Mouse (Mus musculus) liver, embryonic 13.5 days (tissue): ENCODE measurements at regions not wholly inside any gene's neighbourhood (a gene's known extent, or its start where the extent isn't known, plus 50 kb on each side); places are given as distances from the start of the nearest gene placed in this dataset.
A peak's percentile ranks its signal among the peaks of the same experiment; 100 is the strongest.

ENCODE experiments used
- ATAC-seq: fragments of 200-750 bp; cut with Nextera tagmentation; 2 replicates; pipeline ENCODE4 v1.8.0; 2017; ENCODE audit warnings: low read depth, mild to moderate bottlenecking, moderate number of reproducible peaks, moderate library complexity
- DNase-seq: peaks from one replicate; pipeline ENCODE4 v3.0.0; 2022
- H3K27ac ChIP-seq: fragments of 300-500 bp; sonication (generic); 2 replicates; pipeline ENCODE4 v1.5.1; 2015; ENCODE audit warnings: moderate library complexity, mild to moderate bottlenecking, inconsistent platforms
- H3K27me3 ChIP-seq: fragments of 300-500 bp; sonication (generic); 2 replicates; pipeline ENCODE4 v1.6.1; 2015; ENCODE audit warnings: mild to moderate bottlenecking, inconsistent platforms
- H3K36me3 ChIP-seq: fragments of 300-500 bp; sonication (generic); 2 replicates; pipeline ENCODE4 v1.6.1; 2015; ENCODE audit warnings: mild to moderate bottlenecking, inconsistent platforms
- H3K4me1 ChIP-seq: fragments of 300-500 bp; sonication (generic); replicated peaks from 2 replicates; pipeline ENCODE4 v1.6.1; 2015; ENCODE audit warnings: inconsistent platforms
- H3K4me2 ChIP-seq: fragments of 300-500 bp; sonication (generic); 2 replicates; pipeline ENCODE4 v1.6.1; 2015; ENCODE audit warnings: inconsistent platforms, mild to moderate bottlenecking, moderate library complexity
- H3K4me3 ChIP-seq: fragments of 300-500 bp; sonication (generic); replicated peaks from 2 replicates; pipeline ENCODE4 v1.5.1; 2015; ENCODE audit warnings: mild to moderate bottlenecking, inconsistent platforms
- H3K9ac ChIP-seq: fragments of 300-500 bp; sonication (generic); 2 replicates; pipeline ENCODE4 v1.6.1; 2015; ENCODE audit warnings: mild to moderate bottlenecking, inconsistent platforms
- H3K9me3 ChIP-seq: fragments of 300-500 bp; sonication (generic); replicated peaks from 2 replicates; pipeline ENCODE4 v1.6.1; 2016; ENCODE audit warnings: inconsistent platforms
- WGBS: fragments of 180-500 bp; shearing (Covaris S2); methylation state at CpG from one replicate; pipeline ENCODE4 v1.1.7; 2015; ENCODE audit not compliant: insufficient replicate concordance; 5-methylcytosine and 5-hydroxymethylcytosine counted together

DNA sequence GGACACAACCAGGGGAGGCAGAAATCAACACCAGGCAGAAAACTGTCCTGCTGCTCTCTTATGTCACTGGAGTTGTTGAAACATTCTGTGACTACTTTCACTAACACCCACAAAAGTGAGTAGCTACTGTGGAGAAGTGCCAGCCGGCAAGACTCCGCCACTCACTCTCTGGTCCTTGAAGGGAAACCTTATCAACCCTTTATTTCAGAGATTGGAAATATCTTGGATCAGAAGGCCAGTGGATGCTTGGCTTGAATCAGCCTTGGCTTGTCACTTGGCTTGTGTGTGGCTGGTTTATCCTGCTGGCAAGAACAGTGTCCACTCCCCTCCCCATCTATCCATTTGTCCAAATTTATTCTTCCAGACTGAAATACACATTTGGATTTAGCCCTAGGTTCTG is 335.3 kb upstream of the Tbx3 start:
- Histone ChIP-seq H3K36me3 (no peaks in the 10 kb centered on the region), H3K27me3 (no peaks in the 10 kb centered on the region), H3K27ac (no peak overlapping the region), H3K9me3 (no peaks in the 10 kb centered on the region), H3K9ac (no peak overlapping the region), H3K4me2 (no peak overlapping the region), H3K4me3 (no peak overlapping the region), H3K4me1 (peaks cover 19% of the 10 kb centered on the region; the same call in 1 of the 2 replicates)
- ATAC-seq, result no peak
- DNase-seq, result no peak
- 90% methylated on average over 2 of the region's 2 CpGs for WGBS

DNA sequence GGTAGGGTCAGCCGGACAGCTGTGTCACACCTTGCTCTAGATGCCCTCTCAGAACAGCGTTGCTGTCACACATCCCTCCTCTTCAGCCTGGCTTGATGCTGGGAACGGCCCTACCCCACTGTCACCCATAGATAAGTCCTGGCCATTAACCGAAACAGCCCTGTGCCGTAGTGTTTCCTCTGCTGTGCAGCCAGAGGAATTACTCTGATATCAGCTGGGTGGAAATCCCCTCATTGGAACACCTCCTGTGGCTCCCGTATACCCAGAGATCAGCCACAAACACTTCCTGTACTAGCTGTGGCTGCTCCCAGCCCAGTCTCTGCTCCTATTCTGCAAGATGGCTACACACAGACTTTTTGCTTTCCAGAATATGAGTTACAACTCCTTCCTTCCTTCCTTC is 334.5 kb upstream of the Tbx3 start:
- Histone ChIP-seq H3K4me3 (no peak overlapping the region), H3K9ac (no peak overlapping the region), H3K27ac (no peak overlapping the region), H3K27me3 (no peaks in the 10 kb centered on the region), H3K36me3 (no peaks in the 10 kb centered on the region), H3K4me2 (no peak overlapping the region), H3K9me3 (no peaks in the 10 kb centered on the region), H3K4me1 (0 out of 2 replicates have a peak, but pooled peaks cover 11% of the 10 kb centered on the region)
- WGBS, result 17% methylated on average over 6 of the region's 6 CpGs
- DNase-seq (no peak), ATAC-seq (no peak)

DNA sequence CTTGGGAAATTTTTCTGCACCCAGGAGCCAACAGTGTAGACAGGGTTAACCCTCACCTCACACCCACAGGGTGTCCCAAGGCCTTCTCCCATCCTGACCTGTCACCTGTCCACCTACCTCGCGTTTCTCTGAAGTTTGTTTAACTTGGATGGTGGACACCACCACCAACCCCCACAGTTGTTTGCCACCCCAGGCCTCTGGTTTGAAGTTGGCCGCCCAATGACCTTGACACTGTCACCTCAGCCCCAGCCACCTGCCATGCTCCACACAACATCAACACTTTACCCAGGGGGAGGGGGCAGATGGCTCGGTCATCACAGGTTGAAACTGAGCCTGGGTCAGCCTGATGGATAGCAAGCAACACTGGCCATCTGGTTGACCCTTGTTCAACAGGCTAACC is 332.7 kb upstream of the Tbx3 start:
- no peak overlapping the region for H3K27ac ChIP-seq
- 0 out of 2 replicates have a peak, but pooled peaks cover 4% of the 10 kb centered on the region for H3K4me1 ChIP-seq
- ATAC-seq, result peak; percentile 86
- no peaks in the 10 kb centered on the region for H3K9me3 ChIP-seq
- no peak overlapping the region for H3K9ac ChIP-seq
- no peak overlapping the region for H3K4me3 ChIP-seq
- H3K4me2 ChIP-seq, result no peak overlapping the region
- WGBS, result 60% methylated on average over 4 of the region's 4 CpGs
- H3K27me3 ChIP-seq, result no peaks in the 10 kb centered on the region
- DNase-seq, result peak; percentile 9
- H3K36me3 ChIP-seq, result no peaks in the 10 kb centered on the region

DNA sequence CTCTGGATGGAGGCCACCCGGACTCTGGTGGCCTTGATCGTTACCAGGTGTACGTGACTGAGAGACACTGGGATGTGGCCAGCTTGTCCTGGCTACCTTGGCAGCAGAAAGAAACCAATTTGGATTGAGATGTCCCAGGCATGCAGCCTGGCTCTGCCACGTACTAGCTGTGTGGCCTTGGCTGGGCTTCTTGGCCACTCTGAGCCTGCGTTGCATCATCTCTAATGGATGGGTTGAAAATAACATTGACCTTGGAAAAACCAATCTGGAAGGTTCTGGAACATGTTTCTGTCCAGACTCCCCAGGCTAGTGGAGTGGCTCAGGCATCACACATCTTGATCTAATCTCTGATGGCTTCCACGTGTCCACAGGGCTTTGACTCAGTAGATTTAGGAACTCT is 331.8 kb upstream of the Tbx3 start:
- no peak for DNase-seq
- no peak for ATAC-seq
- Histone ChIP-seq H3K4me1 (0 out of 2 replicates have a peak, but pooled peaks cover 4% of the 10 kb centered on the region), H3K36me3 (no peaks in the 10 kb centered on the region), H3K9me3 (no peaks in the 10 kb centered on the region), H3K4me3 (no peak overlapping the region), H3K27me3 (no peaks in the 10 kb centered on the region), H3K4me2 (no peak overlapping the region), H3K9ac (no peak overlapping the region), H3K27ac (no peak overlapping the region)
- WGBS, result 71% methylated on average over 6 of the region's 6 CpGs

DNA sequence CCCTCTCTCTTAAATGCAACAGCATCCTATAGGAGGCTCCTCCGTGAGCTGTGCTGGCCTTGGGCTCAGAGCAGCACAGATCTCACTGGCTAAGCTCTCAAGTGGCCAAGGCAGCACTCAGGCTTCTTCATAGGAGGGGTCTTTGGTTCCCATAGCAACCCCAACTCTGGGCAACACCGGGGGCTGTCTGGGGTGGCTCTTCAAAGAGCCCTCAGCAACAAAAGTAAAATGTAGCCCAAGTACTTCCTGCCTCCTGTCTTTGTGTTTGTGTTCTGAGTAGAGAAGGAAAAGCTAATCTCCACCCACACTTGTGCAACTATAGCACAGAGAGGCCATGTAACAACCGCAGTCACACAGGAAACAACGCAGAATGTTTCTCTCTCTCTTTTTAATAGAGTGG is 322.2 kb upstream of the Tbx3 start:
- Histone ChIP-seq H3K9ac (no peak overlapping the region), H3K4me1 (no peaks in the 10 kb centered on the region), H3K9me3 (no peaks in the 10 kb centered on the region), H3K36me3 (no peaks in the 10 kb centered on the region), H3K4me3 (no peak overlapping the region), H3K4me2 (no peak overlapping the region), H3K27me3 (no peaks in the 10 kb centered on the region), H3K27ac (no peak overlapping the region)
- DNase-seq, result no peak
- WGBS, result 30% methylated on average over 4 of the region's 4 CpGs
- no peak for ATAC-seq

DNA sequence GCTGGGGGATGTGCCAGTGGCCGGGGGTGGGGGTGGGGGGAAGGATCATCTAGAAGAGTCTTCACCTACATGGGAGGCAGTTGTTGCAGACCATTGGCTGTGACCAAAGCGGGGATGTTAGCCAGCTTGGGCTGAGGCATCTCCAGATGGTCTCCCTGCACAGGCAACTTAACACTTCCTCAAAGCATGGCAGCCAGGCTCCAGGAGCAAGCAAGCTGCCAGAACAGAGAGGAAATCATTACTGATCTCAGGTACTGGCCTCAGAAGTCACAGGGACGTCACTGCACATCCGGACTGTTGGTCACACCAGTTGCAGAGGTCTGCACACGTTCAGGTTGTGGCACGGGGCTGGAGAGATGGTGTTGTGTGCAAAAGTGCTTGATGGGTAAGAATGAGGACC is 321.1 kb upstream of the Tbx3 start:
- Histone ChIP-seq H3K9me3 (no peaks in the 10 kb centered on the region), H3K27ac (no peak overlapping the region), H3K27me3 (no peaks in the 10 kb centered on the region), H3K4me1 (no peaks in the 10 kb centered on the region), H3K4me3 (no peak overlapping the region), H3K4me2 (no peak overlapping the region), H3K36me3 (no peaks in the 10 kb centered on the region), H3K9ac (no peak overlapping the region)
- 56% methylated on average over 6 of the region's 6 CpGs for WGBS
- DNase-seq (no peak), ATAC-seq (no peak)

DNA sequence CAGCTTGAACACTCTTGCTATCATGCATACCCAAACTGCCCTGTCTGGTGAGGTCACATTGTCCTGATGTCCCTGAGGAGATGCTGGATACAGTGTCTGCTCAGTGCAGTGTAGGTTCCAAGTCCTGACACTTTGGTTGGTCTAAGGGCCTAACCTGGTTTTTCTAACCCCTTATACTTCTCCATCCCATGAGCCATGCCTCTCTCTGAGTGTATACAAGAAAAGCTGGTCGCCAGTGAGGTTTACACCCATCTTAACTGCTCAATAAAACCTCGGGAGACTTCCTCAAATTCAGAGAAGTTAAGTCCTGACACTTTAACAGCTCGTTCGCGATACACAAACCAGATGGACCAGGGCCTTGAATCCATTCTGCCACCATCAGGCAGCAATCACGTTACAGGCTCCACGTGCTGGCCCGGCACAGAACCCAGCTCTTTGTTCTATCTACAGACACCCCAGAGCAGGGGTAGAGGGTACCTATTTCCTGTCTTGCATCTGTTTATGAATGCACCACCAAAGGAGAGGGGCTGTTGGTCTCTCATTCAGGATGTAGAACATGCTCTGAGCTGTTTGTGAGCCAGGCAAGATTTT is 320.0 kb upstream of the Tbx3 start:
- ATAC-seq (no peak), DNase-seq (no peak)
- H3K4me3 ChIP-seq, result no peak overlapping the region
- no peak overlapping the region for H3K4me2 ChIP-seq
- no peaks in the 10 kb centered on the region for H3K36me3 ChIP-seq
- WGBS, result 36% methylated on average over 8 of the region's 8 CpGs
- no peaks in the 10 kb centered on the region for H3K9me3 ChIP-seq
- H3K27me3 ChIP-seq, result no peaks in the 10 kb centered on the region
- H3K4me1 ChIP-seq, result no peaks in the 10 kb centered on the region
- H3K9ac ChIP-seq, result no peak overlapping the region
- no peak overlapping the region for H3K27ac ChIP-seq

DNA sequence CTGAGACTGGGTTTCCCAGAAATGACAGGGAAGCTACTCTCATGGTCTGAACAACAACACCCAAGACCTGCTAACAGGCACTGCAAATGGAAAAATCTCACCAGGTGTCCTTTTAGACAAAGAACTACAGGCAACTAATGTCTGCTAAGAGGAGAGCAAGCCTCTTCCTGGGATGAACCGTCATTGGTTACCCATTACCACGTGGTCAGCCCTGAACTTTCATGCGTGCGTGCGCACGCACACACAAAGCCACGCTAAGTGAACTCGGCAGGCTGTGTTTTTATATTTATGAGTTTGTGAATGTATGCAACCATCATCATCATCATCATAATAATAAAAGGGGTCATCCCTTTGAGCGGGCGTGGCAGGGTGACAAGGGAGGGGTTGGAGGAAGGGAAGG is 315.0 kb upstream of the Tbx3 start:
- ATAC-seq (no peak), DNase-seq (no peak)
- no peaks in the 10 kb centered on the region for H3K9me3 ChIP-seq
- H3K27me3 ChIP-seq, result no peaks in the 10 kb centered on the region
- no peak overlapping the region for H3K4me2 ChIP-seq
- 85% methylated on average over 10 of the region's 10 CpGs for WGBS
- no peak overlapping the region for H3K9ac ChIP-seq
- no peaks in the 10 kb centered on the region for H3K4me1 ChIP-seq
- no peak overlapping the region for H3K27ac ChIP-seq
- no peak overlapping the region for H3K4me3 ChIP-seq
- no peaks in the 10 kb centered on the region for H3K36me3 ChIP-seq

DNA sequence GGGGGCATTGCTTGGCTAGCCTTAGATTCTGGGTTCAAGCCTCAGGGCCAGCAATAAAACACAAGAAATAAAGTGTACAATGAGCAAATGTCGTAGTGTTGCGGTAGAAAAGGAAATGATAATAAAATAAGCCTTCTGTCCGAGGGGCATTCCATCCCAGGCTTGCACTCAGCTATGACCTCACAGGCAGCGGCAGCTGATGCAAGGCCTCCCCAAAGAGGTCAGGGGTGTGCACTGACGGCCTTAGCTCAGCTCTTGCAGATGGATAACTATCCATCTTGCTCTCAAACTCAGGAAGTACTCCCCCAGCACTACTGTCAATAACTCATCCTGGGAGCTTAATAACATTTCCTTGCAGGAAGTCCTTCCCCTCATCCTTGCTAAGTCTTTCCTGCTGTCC is 314.4 kb upstream of the Tbx3 start:
- no peak overlapping the region for H3K27ac ChIP-seq
- ATAC-seq, result no peak
- H3K4me3 ChIP-seq, result no peak overlapping the region
- H3K4me2 ChIP-seq, result no peak overlapping the region
- no peaks in the 10 kb centered on the region for H3K36me3 ChIP-seq
- no peaks in the 10 kb centered on the region for H3K4me1 ChIP-seq
- no peak for DNase-seq
- H3K9me3 ChIP-seq, result no peaks in the 10 kb centered on the region
- 50% methylated on average over 5 of the region's 5 CpGs for WGBS
- no peak overlapping the region for H3K9ac ChIP-seq
- H3K27me3 ChIP-seq, result no peaks in the 10 kb centered on the region

DNA sequence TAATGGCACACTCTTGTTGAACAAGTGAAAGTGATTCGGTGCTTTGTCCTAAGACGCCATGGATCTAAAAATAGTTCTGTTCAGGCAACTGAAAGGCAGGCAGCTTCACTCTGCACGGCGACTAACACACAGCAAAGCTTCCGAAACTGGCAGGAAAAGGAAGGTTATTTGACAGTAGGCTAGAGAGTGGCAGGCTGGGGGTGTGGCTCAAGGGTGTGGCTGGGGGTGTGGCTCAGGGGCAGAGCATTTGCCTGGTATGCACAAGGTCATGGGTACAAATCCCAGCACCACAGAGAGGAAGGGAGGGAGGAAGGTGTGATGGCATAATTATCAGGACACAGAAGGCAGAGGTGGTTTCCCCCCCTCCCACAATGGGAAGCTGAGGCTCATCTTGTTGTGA is 310.8 kb upstream of the Tbx3 start:
- H3K9me3 ChIP-seq, result no peaks in the 10 kb centered on the region
- H3K27me3 ChIP-seq, result no peaks in the 10 kb centered on the region
- ATAC-seq (no peak), DNase-seq (no peak)
- no peak overlapping the region for H3K27ac ChIP-seq
- WGBS, result 13% methylated on average over 5 of the region's 5 CpGs
- H3K4me3 ChIP-seq, result no peak overlapping the region
- no peaks in the 10 kb centered on the region for H3K4me1 ChIP-seq
- no peaks in the 10 kb centered on the region for H3K36me3 ChIP-seq
- no peak overlapping the region for H3K9ac ChIP-seq
- H3K4me2 ChIP-seq, result no peak overlapping the region

DNA sequence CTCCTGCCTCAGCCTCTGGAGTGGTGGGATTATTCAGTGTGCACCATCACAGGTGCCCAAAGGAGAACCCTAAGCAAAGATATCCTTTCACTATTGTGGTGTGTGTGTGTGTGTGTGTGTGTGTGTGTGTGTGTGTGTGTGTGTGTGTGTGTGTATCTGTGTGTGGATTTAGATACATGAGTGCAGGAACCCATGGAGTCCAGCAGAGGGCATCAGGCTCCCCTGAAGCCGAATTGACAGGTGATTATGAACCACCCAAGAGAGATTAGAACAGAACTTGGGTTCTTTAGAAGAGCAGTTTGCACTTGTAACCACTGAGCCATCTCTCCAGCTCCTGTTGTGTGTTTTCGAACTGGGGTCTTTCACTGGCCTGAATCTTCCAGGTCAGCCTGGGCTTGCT is 310.1 kb upstream of the Tbx3 start:
- no peaks in the 10 kb centered on the region for H3K9me3 ChIP-seq
- no peak overlapping the region for H3K4me3 ChIP-seq
- no peak overlapping the region for H3K9ac ChIP-seq
- H3K4me2 ChIP-seq, result no peak overlapping the region
- H3K4me1 ChIP-seq, result no peaks in the 10 kb centered on the region
- H3K36me3 ChIP-seq, result no peaks in the 10 kb centered on the region
- WGBS, result 65% methylated on average over 2 of the region's 2 CpGs
- H3K27me3 ChIP-seq, result no peaks in the 10 kb centered on the region
- H3K27ac ChIP-seq, result no peak overlapping the region
- DNase-seq, result no peak
- ATAC-seq, result no peak

DNA sequence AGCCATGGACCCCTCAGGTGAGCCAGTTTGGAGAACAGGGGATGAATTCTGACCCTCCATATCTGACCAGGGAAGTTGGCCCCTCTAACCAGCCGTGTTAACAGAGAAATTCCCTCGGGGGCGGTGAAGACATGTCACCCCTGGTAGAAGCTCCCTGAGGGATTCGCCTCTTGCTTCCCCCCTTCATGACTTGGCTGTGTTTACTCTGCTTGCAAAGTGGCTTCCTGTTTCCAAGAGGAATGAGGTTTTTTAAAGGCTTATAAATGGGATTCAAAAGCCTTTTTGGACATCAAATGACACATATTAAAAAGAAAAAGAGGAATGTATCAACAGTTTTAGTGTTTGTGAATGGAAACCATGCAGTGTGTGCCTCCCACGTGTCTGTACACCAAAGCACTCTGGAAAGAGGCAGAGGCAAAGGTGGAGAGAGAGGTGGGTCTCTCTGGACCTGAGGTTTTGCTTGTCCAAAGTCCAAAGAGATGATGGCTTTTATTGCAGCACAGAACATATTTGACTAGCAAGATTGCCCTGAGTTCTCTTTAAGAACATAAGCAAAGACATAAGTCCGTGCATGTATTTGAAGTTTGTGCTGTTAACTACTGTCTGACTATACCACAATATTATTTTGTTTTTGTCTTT is 308.9 kb upstream of the Tbx3 start:
- no peak for ATAC-seq
- Histone ChIP-seq H3K4me2 (no peak overlapping the region), H3K4me3 (no peak overlapping the region), H3K4me1 (no peaks in the 10 kb centered on the region), H3K9ac (no peak overlapping the region), H3K27ac (no peak overlapping the region), H3K9me3 (no peaks in the 10 kb centered on the region), H3K36me3 (no peaks in the 10 kb centered on the region), H3K27me3 (no peaks in the 10 kb centered on the region)
- 44% methylated on average over 6 of the region's 6 CpGs for WGBS
- DNase-seq, result no peak
